Mouse (Mus musculus) erythroblast, embryonic 14.5 days (primary cell): ENCODE measurements around the gene Eif4g2.

Experiments
- GATA1 ChIP-seq: IDR thresholded peaks from 2 replicates; pipeline ENCODE4 v1.6.1; 2012; ENCODE audit warnings: low read length, inconsistent platforms, mixed read lengths
- TAL1 ChIP-seq: IDR thresholded peaks from 3 replicates; pipeline ENCODE4 v1.6.1; 2012; ENCODE audit warnings: low read length, inconsistent platforms, mixed read lengths

GRCm38 (mm10) chr7:111068181-111068580 lies 14.6 kb downstream of the Eif4g2 start:
- TF ChIP-seq TAL1: no peak
- TF ChIP-seq GATA1: no peak
